Mouse (Mus musculus): ENCODE data around the gene Kat8. TPM values are rescaled to one million over a fixed set of nuclear protein-coding genes. Genes with fewer than 3 reads are reported as not detected.

The Kat8 gene
- polyA plus RNA-seq, 1 experiment from 2014 or later: 37.9 TPM

DNA sequence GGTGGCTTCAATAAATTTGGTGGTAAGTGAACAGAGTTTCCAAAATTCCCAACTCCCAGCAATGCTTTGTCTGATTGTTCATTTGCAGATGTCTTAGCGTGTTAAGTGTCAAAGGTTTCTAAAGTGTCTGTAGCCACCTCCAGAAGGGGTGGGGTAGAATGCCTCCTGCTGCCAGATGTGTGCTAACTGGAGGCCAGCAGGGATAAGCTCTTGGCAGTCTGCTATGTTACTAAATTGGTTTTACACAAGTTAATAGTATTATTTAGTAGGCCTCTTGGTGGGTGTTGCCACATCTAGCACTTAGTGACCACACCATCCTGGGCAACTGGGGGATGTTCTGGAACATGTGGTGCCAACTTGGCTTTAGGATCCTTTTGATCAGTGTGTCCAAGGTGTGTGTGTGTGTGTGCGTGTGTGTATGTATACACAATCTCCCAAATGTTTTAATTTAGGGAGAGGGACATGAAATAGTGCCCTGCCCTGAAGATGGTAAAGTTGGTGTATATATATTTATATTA is 62.2 kb downstream of the Kat8 start:
- Histone ChIP-seq H3K4me2 (ENCODE audit: low read length) (no peak overlapping the region), H3K27me3 (replicated peaks; ENCODE audit: control insufficient read depth, insufficient read depth, low read length) (no peaks in the 10 kb centered on the region), H3K9me3 (ENCODE audit: control insufficient read depth, low read length) (no peaks in the 10 kb centered on the region), H3K36me3 (ENCODE audit: control insufficient read depth, insufficient read depth, low read length) (peaks cover 100% of the 10 kb centered on the region), H3K9ac (ENCODE audit: low read length) (no peak overlapping the region), H3K27ac (ENCODE audit: low read depth) (no peak overlapping the region), H3K4me1 (replicated peaks; ENCODE audit: control insufficient read depth, insufficient read depth, low read length) (peaks cover 7% of the 10 kb centered on the region), H3K4me3 (ENCODE audit: low read depth, low read length) (no peak overlapping the region)
- 82% methylated on average over 2 of the region's 2 CpGs for WGBS
- no peak for DNase-seq (ENCODE audit: low spot score)
- ATAC-seq (replicated peaks; ENCODE audit: low FRiP score, low TSS enrichment, low read depth): no peak

Other genes starting within 250 kb of the Kat8 start
- gene Bcl7c, start 203.6 kb upstream of the Kat8 start, polyA plus RNA-seq (2014; fragmentation: Nextera tagmentation; extraction: Ambion mirVana): 50.3 and 56.4 TPM in 2 replicates
- 13.6 and 14.0 TPM in 2 replicates for gene Ctf1, start 199.8 kb upstream of the Kat8 start, polyA plus RNA-seq (2014; fragmentation: Nextera tagmentation; extraction: Ambion mirVana)
- gene Ctf2, start 180.3 kb upstream of the Kat8 start, polyA plus RNA-seq (2014; fragmentation: Nextera tagmentation; extraction: Ambion mirVana): 0.27 and 0.30 TPM in 2 replicates
- gene Fbxl19, start 168.0 kb upstream of the Kat8 start, polyA plus RNA-seq (2014; fragmentation: Nextera tagmentation; extraction: Ambion mirVana): 3.3 and 4.2 TPM in 2 replicates
- 17.1 and 21.9 TPM in 2 replicates for gene Orai3, start 142.7 kb upstream of the Kat8 start, polyA plus RNA-seq (2014; fragmentation: Nextera tagmentation; extraction: Ambion mirVana)
- gene Setd1a, start 135.8 kb upstream of the Kat8 start, polyA plus RNA-seq (2014; fragmentation: Nextera tagmentation; extraction: Ambion mirVana): 25.0 and 25.6 TPM in 2 replicates
- gene Gm49388, start 126.9 kb upstream of the Kat8 start, polyA plus RNA-seq (2014; fragmentation: Nextera tagmentation; extraction: Ambion mirVana): 0.43 TPM in 1 of 2 replicates, not detected in the other
- 21.6 and 22.0 TPM in 2 replicates for gene Hsd3b7, start 111.9 kb upstream of the Kat8 start, polyA plus RNA-seq (2014; fragmentation: Nextera tagmentation; extraction: Ambion mirVana)
- gene Stx4a, start 88.2 kb upstream of the Kat8 start, polyA plus RNA-seq (2014; fragmentation: Nextera tagmentation; extraction: Ambion mirVana): 21.7 and 28.1 TPM in 2 replicates
- gene Stx1b, start 88.0 kb upstream of the Kat8 start, polyA plus RNA-seq (2014; fragmentation: Nextera tagmentation; extraction: Ambion mirVana): 4.9 and 6.1 TPM in 2 replicates
- gene Zfp646, start 36.3 kb upstream of the Kat8 start, polyA plus RNA-seq (2014; fragmentation: Nextera tagmentation; extraction: Ambion mirVana): 15.0 and 16.3 TPM in 2 replicates
- gene Zfp668, start 35.7 kb upstream of the Kat8 start, polyA plus RNA-seq (2014; fragmentation: Nextera tagmentation; extraction: Ambion mirVana): 15.7 and 17.2 TPM in 2 replicates
- gene Prss53, start 21.5 kb upstream of the Kat8 start, polyA plus RNA-seq (2014; fragmentation: Nextera tagmentation; extraction: Ambion mirVana): 0.63 and 0.64 TPM in 2 replicates
- not detected in 2 replicates for gene Gm21974, start 17.1 kb upstream of the Kat8 start, polyA plus RNA-seq (2014; fragmentation: Nextera tagmentation; extraction: Ambion mirVana)
- gene Vkorc1, start 16.9 kb upstream of the Kat8 start, polyA plus RNA-seq (2014; fragmentation: Nextera tagmentation; extraction: Ambion mirVana): 157 and 174 TPM in 2 replicates
- gene Bckdk, start 8.4 kb upstream of the Kat8 start, polyA plus RNA-seq (2014; fragmentation: Nextera tagmentation; extraction: Ambion mirVana): 188 and 189 TPM in 2 replicates
- 39.8 and 41.6 TPM in 2 replicates for gene Prss8, start 17.6 kb downstream of the Kat8 start, polyA plus RNA-seq (2014; fragmentation: Nextera tagmentation; extraction: Ambion mirVana)
- gene Prss36, start 34.2 kb downstream of the Kat8 start, polyA plus RNA-seq (2014; fragmentation: Nextera tagmentation; extraction: Ambion mirVana): 8.6 and 11.0 TPM in 2 replicates
- 52.5 and 59.5 TPM in 2 replicates for gene Fus, start 54.9 kb downstream of the Kat8 start, polyA plus RNA-seq (2014; fragmentation: Nextera tagmentation; extraction: Ambion mirVana)
- gene Pycard, start 81.4 kb downstream of the Kat8 start, polyA plus RNA-seq (2014; fragmentation: Nextera tagmentation; extraction: Ambion mirVana): 208 and 275 TPM in 2 replicates
- 0.16 TPM in 1 of 2 replicates, not detected in the other for gene Trim72, start 91.4 kb downstream of the Kat8 start, polyA plus RNA-seq (2014; fragmentation: Nextera tagmentation; extraction: Ambion mirVana)
- 0.94 and 1.7 TPM in 2 replicates for gene Itgam, start 150.1 kb downstream of the Kat8 start, polyA plus RNA-seq (2014; fragmentation: Nextera tagmentation; extraction: Ambion mirVana)
- gene Gm49368, start 150.2 kb downstream of the Kat8 start, polyA plus RNA-seq (2014; fragmentation: Nextera tagmentation; extraction: Ambion mirVana): 0.04 TPM in 1 of 2 replicates, not detected in the other
- gene Itgax, start 217.0 kb downstream of the Kat8 start, polyA plus RNA-seq (2014; fragmentation: Nextera tagmentation; extraction: Ambion mirVana): 0.31 and 0.47 TPM in 2 replicates
- gene Itgad, start 241.9 kb downstream of the Kat8 start, polyA plus RNA-seq (2014; fragmentation: Nextera tagmentation; extraction: Ambion mirVana): 0.11 TPM in 1 of 2 replicates, not detected in the other